Mouse (Mus musculus) kidney, postnatal 10 days (tissue): ENCODE measurements around the gene Nagk.
A peak's percentile ranks its signal among the peaks of the same experiment; 100 is the strongest.
"Not testable (repeated sequence)": the region's sequence is repeated elsewhere in the genome, so short reads cannot be mapped to it uniquely, and the experiment has no call there.

ENCODE experiments used
- DNase-seq: peaks from one replicate; pipeline ENCODE4 v3.0.0; 2021; ENCODE audit warnings: mixed read lengths

The Nagk gene

DNA sequence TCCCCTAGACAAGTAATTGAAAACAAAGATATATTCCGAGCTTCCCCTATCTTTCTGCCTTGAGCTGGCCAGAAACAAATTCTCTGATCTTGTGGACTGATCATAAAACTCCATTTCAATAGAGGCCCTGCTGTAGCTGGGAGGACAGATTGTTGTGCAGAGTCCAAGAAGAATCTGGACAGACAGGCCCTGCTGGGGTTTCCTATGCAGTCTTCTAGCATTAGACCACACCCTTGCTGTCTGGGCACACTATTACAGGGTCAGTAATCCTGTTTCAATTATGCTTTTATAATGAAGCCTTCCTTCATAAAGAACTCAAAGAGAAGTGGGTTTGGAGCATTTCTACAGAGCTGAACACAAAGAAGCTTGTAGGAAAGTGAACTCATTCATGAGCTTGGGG lies 24.2 kb downstream of the Nagk start:
- DNase-seq, result no peak

DNA sequence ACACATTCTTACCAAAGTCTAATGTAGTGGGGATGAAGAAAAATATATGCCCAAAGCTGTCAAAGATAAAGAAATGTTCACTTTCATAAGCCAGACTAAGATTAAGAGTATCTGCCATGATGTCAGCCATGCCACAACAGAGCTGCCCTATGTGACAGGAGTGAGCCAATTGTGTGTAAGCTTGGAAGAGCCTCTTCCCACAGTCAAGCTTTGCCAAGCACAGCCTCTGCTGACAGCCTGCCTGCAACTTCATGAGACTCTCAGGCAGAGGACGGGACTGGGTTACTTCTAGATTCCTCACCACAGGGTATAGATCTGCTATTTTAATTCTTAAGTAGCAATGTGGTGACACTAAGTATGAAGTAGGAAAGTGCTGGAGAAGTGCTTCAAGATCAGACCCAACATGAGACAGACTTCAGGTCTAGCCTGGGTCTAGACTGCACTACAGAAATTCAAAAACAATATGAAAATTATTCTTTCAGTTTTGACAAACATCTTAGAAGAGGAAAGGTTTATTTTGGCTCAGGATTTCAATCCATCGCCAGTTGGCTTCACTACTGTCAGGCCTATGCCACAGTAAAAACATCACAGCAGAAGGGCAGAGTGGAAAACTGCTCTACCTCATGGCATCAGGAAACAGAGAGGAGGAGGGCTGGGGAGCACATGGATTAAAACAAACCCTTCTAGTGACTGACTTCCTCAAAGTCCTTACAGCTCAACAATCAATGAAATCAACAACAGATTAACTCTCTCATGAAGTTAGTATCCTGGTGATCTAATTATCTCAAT lies 26.1 kb downstream of the Nagk start:
- no peak for DNase-seq

DNA sequence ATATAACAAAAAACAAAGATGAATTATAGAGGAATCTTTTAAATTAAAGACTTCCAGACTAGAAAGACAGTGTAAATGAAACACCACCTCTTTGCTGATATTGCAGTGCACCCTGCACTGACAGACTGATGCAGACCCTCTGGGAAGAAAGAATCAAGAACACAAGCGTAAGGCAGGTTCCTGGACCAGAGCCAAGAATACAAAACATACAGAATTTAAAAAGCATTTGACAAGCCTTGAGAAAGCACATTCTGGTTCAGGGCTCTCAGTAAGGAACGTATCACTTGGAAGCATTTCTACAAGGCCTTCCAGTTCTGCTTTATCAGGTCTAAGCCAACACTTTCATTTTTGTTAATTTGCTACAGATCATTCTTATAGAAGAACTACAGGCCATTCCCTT lies 27.1 kb downstream of the Nagk start:
- no peak for DNase-seq

DNA sequence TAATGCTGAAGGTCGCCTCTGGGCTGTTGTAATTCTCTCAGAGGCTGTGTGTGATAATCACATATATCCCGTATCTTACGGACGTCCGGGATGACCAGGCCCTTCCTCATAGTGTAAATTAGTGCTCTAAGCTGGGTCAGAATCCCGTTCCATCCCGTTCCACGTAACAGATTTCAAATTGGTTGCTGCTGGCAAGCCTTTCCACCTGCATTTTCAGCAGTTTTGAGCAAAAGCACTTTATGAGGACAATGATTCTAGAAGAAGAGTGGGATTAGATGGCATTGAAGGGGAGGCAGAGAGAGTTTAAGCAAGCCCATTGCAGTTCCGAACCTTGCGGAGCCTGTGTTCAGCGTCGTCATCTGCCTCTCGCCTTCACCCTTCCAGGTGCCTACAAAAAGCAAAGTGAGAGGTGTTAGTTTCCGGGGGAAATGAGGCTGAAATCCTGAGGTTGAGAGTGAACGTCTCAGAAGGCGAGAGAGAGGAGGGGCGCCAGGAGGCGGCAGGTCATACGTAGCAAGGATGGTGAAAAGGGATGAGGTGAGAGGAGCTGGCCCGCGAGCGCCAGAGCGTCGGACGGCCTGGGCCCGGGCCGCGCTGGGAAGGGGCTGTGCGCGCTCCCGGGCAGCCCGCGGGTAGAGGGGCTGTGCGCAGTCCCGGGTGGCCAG lies 36.3 kb downstream of the Nagk start:
- no peak for DNase-seq

DNA sequence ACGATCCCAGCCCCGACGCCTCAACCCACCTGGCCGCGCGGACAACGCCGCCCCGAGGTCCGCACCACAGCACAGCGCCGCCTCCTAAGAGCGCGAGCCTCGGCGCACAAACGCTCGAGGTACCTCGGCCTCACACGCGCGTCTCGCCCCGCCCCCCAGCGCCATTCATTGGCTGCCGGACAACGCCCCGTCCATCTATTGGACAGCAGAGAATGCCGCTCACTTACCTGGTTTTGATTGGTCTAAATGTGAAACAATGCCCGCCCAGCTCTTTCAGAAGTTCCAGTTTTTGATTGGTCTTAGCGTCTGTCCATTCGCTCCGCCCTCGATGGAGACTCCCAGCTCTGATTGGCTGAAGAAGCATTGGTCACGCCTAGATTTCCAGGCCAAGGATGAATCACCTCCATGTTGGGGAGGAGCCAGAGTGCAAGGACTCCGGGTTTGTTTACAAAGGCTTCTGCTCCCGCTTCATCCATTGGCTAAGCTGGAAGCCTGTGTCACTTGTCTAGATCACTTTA lies 36.9 kb downstream of the Nagk start, which contains the start of gene Paip2b:
TSS of gene Paip2b (minus strand) at position 136 of the 518 bp plus-strand sequence.
- DNase-seq, result peak; percentile 99

DNA sequence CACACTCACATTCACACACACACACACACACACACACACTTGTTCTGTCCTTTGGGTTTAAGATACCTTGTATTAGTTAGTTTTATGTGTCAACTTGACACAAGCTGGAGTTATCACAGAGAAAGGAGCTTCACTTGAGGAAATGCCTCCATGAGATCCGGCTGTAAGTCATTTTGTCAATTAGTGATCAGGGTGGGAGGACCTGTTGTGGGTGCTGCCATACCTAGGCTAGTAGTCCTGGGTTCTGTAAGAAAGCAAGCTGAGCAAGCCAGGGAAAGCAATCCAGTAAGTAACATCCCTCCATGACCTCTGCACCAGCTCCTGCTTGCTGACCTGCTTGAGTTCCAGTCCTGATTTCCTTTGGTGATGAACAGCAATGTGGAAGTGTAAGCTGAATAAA lies 37.6 kb downstream of the Nagk start:
- DNase-seq, result not testable (repeated sequence)

DNA sequence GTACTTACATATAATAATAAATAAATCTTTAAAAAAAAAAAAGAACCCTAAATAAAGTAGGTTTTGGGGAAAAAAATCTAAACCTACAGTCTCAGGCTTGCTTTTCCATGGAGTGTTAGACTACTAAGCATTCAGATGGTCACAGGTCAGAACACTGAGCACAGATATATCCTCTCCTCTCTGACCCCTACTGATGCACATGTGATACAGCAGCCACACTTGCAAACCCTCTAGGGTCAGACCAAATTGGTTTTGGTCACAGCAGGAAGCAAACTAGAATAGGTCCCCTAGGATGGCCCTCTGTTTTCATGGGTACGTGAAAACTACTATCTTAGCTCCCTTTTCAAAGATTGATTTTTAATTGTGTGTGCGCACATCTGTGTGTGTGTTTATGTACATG lies 42.0 kb downstream of the Nagk start:
- DNase-seq, result no peak

DNA sequence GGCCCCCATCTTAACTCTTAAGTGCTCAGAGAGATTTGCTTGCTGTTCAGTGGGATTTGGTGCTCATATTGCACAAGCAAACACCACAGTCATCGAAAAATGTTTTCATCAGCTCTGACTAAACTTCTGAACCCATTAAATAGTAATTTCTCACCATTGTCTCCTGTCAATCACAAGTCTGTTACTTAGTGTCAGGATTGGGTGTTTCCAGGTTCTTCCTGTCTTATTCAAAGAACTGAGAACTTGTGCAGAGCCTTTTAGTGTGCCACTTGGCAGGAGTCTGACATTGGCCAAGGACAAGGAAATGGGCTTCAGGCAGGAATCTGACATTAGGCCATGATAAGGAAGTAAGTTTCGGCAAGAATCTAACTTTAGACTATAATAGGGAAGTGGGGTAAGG lies 43.3 kb downstream of the Nagk start:
- DNase-seq, result no peak

DNA sequence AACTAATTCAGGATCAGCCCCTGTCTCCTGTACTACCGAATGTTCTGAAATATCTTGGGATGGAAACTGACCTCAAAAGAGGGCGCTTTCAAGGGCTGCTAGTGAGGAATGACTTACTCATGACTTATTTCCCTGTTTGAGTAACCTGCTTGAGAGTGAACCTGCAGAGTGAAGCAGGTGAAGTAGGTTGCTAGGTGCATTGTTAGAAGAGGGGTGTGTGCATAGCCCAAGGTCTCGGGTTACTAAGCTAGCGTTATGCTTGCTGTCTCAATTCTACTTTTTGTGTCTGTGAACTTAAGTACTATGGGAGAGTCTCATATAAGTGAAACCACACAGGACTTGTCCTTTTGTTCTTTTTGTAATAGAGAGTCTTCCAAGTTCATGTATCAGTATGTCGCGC lies 45.3 kb downstream of the Nagk start:
- DNase-seq, result no peak

DNA sequence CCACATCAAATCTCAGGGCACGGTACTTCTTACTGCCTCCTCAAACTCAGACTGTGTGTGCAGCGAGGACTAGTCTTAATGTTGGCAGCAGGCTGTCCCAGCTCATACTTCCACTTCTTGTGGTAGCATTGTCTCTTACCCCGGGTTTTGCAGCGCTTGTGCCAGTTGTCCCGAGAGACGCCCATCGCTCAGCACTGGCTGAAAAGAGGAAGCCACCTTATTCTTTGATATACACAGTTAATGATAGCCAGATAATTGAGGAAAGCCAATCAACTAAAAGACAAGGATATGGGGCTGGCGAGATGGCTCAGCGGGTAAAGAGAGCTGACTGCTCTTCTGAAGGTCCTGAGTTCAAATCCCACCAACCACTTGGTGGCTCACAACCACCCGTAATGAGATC lies 50.1 kb downstream of the Nagk start:
- no peak for DNase-seq

DNA sequence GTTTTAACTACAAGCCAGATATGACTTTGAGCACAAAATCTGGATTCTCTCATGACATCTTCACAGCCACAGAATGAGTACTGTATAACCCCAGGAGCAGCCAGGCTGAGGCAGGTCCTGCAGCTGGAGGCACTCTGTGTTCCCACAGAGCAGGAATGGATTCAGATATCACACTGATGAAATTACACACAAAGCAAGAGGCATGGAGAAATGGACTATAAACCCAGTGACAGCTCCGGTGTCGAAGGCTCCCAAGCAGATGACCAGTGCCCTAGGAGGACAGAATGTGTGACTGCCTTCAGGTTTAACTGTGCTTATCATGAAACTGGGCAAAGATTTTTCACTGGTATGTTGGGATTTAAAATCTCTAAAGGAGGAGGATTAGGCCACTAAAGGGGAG lies 51.4 kb downstream of the Nagk start:
- no peak for DNase-seq

DNA sequence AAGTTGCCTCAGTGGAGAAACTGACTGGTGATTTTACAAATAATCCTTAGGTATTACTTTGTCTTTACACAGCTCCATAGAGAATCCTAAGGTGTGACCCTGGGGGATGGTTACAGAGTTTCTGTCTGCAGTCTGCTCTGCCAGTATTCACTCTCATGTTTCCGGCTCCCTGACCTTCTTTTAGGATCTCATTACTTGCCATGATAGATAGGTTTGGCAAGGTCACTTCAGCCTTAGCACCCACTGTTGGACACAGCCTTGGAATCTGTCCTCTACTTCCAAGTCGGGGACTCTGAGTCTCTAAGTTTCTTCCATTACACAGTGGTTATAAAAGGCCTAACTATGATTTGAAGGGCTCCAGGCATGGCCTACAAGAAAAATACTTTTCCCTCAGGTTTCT lies 54.7 kb downstream of the Nagk start:
- no peak for DNase-seq
